Mouse (Mus musculus) telencephalon, adult 2 months (tissue): Measurements from ENCODE around the gene Ebpl.
"Not testable (repeated sequence)": the region's sequence is repeated elsewhere in the genome, so short reads cannot be mapped to it uniquely, and the experiment has no call there.

ENCODE experiments used
- DNase-seq: peaks from one replicate; pipeline ENCODE4 v3.0.0-alpha.2; 2011; ENCODE audit warnings: low read depth, low spot score

Ebpl gene

DNA sequence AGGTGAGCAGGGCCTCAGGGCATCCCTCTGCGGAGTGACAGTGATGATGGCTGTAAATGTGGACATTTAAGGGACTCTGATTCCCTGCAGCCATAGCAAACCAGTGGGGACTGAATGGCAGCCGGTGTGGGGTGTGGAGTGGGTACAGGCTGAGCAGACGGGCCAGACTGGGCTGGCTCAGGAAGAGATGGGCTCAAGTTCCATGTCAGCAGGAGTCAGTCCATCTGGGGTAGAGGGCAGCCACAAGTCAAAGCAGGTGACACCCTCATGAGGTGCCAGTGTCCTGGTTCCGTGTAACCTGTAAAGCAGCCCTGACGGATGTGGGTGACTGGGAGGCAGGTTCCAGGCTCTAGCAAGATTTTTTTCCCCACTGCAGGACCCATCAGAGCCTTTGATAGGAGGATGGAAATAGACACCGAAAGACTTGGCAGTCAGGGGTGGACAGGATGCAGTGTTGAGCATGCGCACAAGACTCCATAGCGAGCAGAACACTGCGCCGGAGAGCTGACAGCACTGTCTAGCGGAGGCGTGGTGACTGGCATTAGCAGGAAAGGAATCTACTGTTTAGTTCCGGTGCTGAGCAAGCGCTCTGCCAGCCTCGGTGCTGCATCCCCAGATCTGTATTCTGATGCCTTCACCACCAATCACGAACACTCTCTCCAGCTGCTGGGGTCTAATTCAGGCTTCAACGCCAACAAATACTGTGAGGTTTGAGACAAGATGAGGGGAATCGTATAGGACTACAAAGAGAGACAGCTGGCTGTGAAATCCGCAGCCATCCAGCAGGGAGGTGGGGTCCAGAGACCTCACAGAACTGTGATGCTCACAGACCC, 32.4 kb downstream of the Ebpl start:
- DNase-seq: peak; percentile 94

DNA sequence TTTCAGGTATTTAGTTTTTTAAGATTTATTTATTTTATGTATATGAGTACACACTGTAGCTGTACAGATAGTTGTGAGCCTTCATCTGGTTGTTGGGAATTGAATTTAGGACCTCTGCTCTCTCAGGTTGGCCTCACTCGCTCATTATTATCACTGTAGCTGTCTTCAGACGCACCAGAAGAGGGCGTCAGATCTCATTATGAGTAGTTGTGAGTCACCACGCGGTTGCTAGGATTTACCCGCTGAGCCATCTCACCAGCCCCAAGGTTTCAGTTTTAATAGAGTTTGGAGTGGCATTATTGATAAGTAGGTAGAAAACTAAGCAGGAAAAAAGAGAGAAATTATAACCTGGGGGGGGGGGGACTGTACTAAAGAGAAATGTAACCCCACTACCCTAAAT, 33.2 kb downstream of the Ebpl start:
- DNase-seq: not testable (repeated sequence)

DNA sequence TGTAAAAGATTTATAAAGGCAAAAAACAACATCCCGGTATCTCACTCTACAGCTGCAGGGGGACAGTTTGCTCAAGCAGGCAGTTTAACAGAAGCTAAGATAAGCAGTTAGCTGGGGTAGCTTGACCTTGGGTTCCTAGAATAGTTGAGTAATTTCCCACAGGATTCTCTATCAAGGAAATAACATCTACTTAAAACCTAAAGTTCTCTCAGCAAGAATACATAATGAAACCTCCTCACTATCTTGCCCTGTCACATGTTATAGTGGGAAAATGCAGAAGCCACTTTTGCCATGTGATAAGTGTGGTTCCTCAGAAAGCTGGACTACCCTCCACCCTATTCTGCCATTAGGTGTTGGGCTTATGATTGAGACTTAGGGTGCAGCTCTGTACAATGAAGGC, 37.5 kb downstream of the Ebpl start:
- DNase-seq: no peak

DNA sequence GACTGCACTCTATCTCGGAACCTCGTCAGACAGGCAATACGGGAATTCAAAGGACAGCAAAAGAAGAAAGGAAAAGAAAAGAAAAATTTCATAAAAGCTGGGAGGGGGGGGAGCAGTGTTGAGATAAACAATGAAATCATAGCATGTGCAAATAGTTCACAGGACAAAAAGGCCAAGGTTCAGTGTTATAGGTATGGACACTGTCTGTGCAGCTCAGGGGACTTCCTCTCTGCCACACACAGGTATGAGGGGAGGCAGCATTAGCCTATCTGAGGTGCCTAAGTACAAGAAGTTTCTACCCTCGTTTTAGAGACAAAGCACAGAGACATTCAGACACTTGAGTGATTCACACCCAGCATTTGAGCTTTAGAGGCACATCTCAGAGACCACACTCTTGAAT, 39.0 kb downstream of the Ebpl start:
- no peak for DNase-seq

DNA sequence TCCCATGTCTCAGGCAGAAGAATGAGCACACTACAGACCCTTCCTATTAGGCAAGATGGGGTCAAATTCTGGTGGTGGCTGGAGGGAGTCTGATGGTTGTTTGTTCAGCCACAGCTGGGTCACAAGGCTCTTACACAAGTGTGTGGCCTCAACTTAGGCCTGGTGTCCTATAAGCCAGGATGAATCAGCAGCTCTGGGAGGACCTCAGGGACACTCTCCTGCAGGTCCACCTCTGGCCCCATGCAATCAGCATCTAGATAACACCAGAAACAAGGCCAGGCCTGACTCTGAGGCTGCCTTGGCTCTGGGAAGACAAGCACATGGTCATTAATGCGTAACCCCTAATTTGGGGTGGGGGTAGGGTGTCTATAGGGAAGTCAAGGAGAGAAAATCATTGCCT, 39.5 kb downstream of the Ebpl start:
- no peak for DNase-seq

DNA sequence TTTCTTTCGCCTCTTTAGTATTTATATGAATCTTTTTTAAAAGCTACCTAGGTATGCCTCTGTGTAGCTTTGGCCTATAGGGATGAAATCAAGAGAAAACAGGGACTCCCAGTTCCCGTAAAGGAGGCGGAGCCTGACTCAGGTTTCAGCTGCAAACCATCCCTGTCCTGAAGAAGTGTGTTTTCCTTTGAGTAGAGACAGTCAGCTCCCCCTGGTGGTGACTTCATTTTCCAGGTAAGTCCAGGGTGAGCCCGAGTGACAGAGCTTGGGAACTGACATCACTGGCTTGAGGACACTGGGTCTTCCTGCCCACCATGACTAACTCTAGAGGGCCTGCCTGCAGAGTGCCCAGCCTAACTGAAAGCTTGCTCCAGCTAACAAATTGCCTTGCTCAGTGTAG, 43.4 kb downstream of the Ebpl start:
- DNase-seq: no peak

DNA sequence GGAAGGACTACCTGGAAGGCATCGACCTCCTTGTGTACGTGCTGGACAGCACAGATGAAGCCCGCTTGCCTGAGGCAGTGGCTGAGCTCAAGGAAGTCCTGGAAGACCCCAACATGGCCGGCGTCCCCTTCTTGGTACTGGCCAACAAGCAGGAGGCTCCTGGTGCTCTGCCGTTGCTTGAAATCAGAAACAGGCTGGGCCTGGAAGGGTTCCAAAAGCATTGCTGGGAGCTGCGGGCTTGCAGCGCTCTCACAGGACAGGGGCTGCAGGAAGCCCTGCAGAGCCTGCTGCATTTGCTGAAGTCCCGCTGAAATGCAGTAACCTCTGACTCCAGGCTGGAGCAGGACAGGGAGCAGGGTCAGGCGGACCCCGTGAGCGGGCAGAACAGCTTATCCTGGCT, 49.3 kb downstream of the Ebpl start:
- no peak for DNase-seq

DNA sequence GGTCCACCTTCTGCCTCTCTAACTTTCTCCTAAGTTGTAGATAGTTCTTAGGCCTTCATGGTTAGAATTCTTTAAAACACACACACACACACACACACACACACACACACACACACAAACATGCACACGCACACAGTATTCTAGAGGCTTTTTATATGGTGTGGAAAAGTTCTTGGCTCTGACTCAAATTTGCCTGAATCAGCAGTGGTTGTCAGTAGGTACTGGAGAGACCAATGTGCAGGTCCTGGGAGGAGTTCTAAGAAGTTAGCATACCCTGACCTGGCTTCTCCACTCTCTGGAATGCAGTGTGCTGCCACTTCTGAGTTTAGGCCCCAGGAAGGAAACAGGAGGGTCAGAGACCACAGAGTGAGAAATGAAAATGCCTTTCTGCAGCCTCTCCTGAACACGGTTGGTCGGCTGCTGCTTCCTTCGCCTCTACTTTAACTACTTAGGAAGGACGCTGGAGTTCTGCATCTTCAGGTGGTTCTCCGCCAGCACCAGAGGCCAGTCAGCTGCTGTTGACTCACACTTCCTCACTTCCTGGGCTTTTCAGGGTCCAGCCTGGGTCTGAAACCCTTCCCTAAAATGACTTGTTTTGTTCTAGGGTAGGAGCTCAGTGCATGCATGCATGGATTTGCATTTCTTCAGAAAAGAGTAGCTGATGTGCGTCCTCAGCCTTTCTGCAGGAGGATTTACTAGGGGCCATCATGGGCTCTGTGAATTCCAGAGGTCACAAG, 50.0 kb downstream of the Ebpl start:
- DNase-seq: no peak

DNA sequence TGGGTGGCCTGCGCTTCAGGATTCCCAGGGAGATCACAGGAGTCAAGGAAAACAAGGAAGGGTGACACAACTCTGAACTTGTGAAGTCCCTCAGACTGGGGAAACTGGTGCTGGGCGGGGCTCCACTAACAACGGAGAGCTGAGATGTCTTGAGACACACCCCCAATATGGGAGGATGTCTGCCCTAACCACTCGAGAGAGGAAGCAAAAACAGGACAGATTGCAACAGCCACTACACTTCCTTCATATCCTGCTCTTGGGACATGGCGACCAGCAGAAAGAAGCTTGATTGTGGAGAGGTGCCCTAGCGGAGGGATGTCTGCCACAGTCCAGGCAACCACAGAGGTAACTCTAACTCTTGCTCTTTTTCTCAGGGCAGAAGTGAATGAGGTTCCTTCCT, 50.6 kb downstream of the Ebpl start, which contains the start of gene Arl11:
TSS of gene Arl11 (plus strand) at position 161 of the 400 bp plus-strand sequence.
- DNase-seq: no peak

DNA sequence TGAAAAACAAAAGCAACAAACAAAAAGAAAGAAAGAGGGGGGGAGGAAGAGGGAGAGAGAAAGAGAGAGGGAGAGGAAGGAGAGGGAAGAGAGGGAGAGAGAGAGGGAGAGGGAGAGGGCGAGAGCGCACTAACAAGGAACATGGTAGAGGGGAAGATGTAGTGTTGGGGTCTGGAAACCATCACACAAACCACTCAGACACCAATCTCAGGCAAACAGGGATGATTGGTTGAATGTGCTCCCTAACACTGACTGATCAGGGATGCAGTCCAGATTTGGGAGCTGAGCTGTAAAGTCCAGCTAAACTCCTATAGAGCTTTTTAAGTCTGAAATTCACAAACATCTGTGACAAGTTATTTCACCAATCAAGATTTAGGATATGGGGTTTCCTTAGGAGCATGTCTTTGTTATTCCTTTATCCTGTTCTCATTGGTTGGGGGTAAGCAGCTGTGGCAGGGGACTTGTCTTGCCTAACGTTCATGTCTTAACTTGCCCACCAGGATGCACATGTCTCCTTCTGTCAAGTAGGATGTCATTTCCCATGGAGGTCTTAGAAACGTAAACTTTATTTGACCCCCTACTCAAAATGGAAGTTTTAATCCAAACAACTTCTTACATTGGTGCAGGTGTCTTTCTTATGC, 56.1 kb downstream of the Ebpl start:
- DNase-seq: no peak

DNA sequence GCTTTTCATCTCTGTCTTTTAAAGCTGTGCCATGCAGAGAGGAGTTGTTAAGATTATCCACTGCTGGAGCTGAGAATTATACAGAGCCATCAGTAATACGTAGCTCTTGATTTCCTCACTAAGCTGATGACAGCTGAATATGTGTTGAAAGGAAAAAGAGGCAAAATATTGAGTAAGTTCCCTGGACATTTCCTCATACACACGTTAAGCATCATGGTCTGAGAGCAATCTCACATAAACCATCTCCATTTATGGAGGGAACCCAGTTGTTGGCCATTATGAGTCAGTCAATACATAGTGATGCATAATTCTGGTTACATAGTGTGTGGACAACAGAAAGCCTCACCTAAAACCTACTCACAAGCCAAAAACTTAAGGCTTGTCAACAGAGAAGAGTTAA, 57.8 kb downstream of the Ebpl start:
- no peak for DNase-seq

DNA sequence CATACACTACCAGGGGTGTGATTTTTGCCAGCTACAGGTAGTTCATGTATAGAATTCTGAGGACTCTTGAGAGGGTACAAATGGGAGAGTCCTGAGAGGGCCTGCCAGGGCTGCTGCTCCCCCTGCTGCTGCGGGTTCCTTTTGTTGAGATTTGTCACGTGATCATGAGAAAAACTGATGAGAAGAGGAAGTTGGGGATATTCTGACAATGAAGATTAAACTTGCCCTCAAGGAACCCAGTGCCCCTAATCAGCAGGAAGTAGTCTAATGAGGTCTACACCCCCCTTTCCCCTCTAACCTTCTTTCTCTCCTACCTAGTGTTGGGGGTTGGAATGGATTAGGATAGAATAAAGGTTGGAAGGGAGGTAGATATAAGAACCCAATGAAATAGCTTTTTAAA, 58.9 kb downstream of the Ebpl start:
- no peak for DNase-seq

DNA sequence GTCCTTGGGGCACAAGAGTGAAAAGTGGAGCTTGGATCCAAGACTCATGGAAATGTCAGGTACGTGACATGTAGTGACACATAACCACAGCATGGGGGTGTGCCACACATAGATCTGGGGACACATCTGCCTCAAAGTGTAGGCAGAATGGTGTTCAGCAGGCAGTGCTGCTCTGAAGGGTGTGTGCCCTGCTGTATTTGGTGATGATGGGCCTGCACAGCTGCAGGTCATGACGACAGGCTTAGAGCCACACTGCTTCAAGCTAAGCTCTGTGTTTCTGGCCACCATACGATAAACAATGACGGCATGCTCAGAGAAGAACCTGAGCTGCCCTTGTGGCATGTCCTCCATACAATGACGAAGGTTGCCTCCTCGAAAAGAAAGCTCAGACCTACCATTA, 60.4 kb downstream of the Ebpl start:
- no peak for DNase-seq

DNA sequence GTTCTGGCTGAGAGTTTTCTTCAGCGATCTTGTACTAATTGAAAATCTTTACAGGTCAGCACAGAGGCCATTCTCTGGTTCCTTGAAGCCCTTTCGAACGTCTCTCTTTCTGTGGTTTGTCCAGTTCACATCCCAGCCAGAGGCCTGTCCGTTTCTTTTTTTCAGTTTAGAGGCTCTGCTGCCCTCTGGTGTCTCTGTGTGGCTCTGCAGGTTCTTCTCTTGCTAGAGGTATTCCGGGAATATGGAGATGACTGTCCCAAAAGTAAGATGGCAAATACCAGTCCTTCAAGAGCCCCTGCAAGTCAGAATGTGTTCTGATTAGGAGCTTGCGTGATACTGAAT, 65.5 kb downstream of the Ebpl start:
- DNase-seq: no peak

DNA sequence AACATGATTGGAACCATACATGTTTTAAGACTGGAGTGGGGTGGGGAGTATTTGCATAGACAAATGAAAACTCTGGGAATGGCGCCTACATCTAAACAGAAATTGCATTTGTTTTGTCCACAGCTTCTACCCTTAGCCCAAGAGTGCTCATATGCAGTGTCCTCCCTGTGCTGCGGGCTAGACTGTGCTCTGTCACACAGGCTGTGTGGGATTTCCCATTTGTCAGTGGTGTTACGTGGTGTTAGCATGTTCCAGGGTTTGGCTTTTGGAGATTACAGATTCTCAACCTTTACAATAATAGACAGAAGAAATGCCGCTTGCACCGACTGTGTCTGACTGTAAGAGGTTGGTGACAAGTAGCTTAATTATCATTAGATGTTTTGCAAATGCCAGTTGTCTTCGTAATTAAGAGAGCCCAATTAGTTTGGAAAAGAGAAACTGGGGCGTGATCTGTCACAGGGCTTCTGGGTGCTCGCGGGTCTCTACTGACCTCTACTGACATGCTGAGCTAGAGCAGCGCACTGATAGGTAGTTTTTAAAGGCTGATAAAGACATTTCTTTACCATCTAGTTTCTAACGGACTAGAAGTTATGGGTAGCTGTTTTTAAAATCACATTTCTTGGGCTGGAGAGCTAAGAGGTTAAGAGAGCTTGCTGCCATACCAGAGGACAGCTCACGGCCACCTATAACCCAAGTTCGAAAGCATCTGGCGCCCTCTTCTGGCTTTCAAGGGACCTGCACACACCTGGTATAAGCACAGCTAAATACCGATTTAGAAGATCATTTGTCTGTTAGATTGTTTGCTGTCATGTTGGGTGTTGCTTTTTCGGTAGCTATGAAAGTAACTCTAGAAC, 66.1 kb downstream of the Ebpl start:
- no peak for DNase-seq

DNA sequence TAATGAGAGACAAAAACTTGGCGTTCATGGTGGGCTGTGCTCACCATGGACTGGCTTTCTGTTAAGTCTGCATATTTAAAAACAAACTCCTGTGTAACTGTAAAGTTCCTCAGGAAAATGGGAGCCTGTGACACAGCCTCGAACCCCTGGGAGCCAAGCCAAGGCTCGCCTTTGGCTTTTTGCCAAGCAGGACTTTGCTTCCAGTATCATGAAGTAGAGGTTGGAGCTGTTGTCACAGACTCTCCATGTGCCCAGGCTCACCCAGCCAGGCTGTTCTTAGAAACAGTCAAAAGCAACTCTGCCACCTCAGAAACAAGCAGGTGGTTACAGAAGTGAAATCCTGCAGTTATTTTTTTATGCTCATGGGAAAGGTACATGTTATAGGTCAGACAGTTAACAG, 69.6 kb downstream of the Ebpl start:
- DNase-seq: no peak

DNA sequence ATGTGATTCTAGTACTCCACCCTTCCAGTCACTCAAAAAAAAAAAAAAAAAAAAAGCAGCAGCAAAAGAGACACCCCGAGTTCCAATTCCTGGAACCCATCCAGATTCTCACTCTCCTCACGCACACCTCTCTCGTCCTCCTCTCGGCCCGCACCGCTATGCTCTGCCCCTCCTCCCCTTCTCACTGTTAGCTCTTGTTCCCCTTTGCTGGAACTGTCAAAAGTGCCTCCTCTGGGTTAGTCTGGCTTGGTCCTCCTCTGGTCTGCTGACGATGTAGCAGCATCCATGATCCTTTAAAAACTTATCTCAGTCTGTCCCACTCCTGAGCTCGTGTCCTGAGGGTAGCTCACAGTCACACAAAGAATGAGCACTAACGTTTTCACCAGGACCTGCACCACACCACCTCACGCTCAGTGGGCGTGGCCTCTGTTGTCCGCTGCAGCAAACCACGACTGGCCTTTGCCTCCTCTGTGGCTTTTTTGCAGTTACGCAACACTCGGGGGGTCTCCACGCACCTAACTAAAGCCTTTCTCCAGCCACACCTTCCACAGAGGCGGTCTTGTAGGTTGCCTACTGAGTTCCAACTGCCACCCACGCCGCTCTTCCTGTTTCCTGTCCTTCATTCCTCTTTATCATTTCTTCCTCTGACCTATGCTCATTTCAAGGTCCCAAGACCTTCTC, 71.5 kb downstream of the Ebpl start:
- no peak for DNase-seq
